Mouse (Mus musculus) midbrain, postnatal 0 days (tissue): ENCODE measurements around the gene Clic1. TPM values are rescaled to one million over a fixed set of nuclear protein-coding genes. Genes with fewer than 3 reads are reported as not detected.

Experiments
- ATAC-seq: fragments of 200-750 bp; cut with Nextera tagmentation; 2 replicates; pipeline ENCODE4 v1.8.0; 2017; ENCODE audit warnings: moderate number of reproducible peaks, mild to moderate bottlenecking, moderate TSS enrichment, moderate library complexity; ENCODE audit not compliant: low FRiP score
- DNase-seq: peaks from one replicate; pipeline ENCODE4 v3.0.0-alpha.2; 2015; ENCODE audit warnings: low spot score
- H3K27ac ChIP-seq: fragments of 300-500 bp; sonication (generic); 2 replicates; pipeline ENCODE4 v1.5.1; 2014; ENCODE audit warnings: low read depth, mild to moderate bottlenecking, low read length, mixed read lengths
- H3K27me3 ChIP-seq: fragments of 300-500 bp; sonication (generic); 2 replicates; pipeline ENCODE4 v1.6.1; 2014; ENCODE audit warnings: low read length, control low read depth, mixed read lengths; ENCODE audit not compliant: insufficient read depth
- H3K36me3 ChIP-seq: fragments of 300-500 bp; sonication (generic); 2 replicates; pipeline ENCODE4 v1.6.1; 2014; ENCODE audit warnings: low read length, control low read depth, mixed read lengths; ENCODE audit not compliant: insufficient read depth
- H3K4me1 ChIP-seq: fragments of 300-500 bp; sonication (generic); 2 replicates; pipeline ENCODE4 v1.6.1; 2014; ENCODE audit warnings: mild to moderate bottlenecking, control low read depth, antibody characterized with exemption, low read length, mixed read lengths; ENCODE audit not compliant: insufficient read depth
- H3K4me2 ChIP-seq: fragments of 300-500 bp; sonication (generic); 2 replicates; pipeline ENCODE4 v1.6.1; 2014; ENCODE audit warnings: low read depth, mild to moderate bottlenecking, low read length, mixed read lengths; ENCODE audit not compliant: poor library complexity, severe bottlenecking
- H3K4me3 ChIP-seq: fragments of 300-500 bp; sonication (generic); 2 replicates; pipeline ENCODE4 v1.5.1; 2014; ENCODE audit warnings: low read depth, mild to moderate bottlenecking, low read length, moderate library complexity
- H3K9ac ChIP-seq: fragments of 300-500 bp; sonication (generic); replicated peaks from 2 replicates; pipeline ENCODE4 v1.6.1; 2014; ENCODE audit warnings: mild to moderate bottlenecking, low read length, moderate library complexity, mixed read lengths; ENCODE audit not compliant: poor library complexity, severe bottlenecking
- H3K9me3 ChIP-seq: fragments of 300-500 bp; sonication (generic); 2 replicates; pipeline ENCODE4 v1.6.1; 2016; ENCODE audit warnings: low read length, control low read depth
- CTCF ChIP-seq: IDR thresholded peaks from 2 replicates; pipeline ENCODE4 v1.5.1; 2016; ENCODE audit warnings: antibody characterized with exemption, mild to moderate bottlenecking
- WGBS: fragments of 180-500 bp; shearing (Covaris S2); extraction: QIAGEN DNeasy Blood & Tissue Kit; methylation state at CpG from one replicate; pipeline ENCODE4 v1.1.7; 2014; 5-methylcytosine and 5-hydroxymethylcytosine counted together
- polyA plus RNA-seq: library from polyadenylated mRNA; unstranded; fragments of >200 nt; fragmentation: Nextera tagmentation; extraction: Ambion mirVana; gene quantifications from 2 replicates; pipeline ENCODE4 v1.2.1, GENCODE M21; 2015
- total RNA-seq: library from RNA; depleted of rRNA; stranded (reverse); fragments of >200 nt; gene quantifications from 2 replicates; pipeline ENCODE4 v1.2.3, GENCODE M21; 2014

The Clic1 gene
- total and polyA plus RNA-seq, 2 experiments from 2014 or later = 33.4 to 41.9 TPM

GRCm38 (mm10) chr17:35097164-35097655 is 47.4 kb downstream of the Clic1 start:
- no peak overlapping the region for H3K4me3 ChIP-seq
- 74% methylated on average over 12 of the region's 12 CpGs for WGBS
- H3K27me3 ChIP-seq = no peaks in the 10 kb centered on the region
- no peaks in the 10 kb centered on the region for H3K9me3 ChIP-seq
- no peaks in the 10 kb centered on the region for H3K4me1 ChIP-seq
- no peak overlapping the region for H3K9ac ChIP-seq
- ATAC-seq = no peak
- no peak overlapping the region for H3K4me2 ChIP-seq
- H3K36me3 ChIP-seq = peaks cover 78% of the 10 kb centered on the region
- no peak for DNase-seq
- no peak for TF ChIP-seq CTCF
- H3K27ac ChIP-seq = no peak overlapping the region

GRCm38 (mm10) chr17:35100196-35100765 is 50.5 kb downstream of the Clic1 start:
- ATAC-seq = no peak
- H3K27ac ChIP-seq = no peak overlapping the region

GRCm38 (mm10) chr17:35101161-35101560 is 51.4 kb downstream of the Clic1 start:
- DNase-seq (no peak), ATAC-seq (no peak)
- no peak for TF ChIP-seq CTCF
- Histone ChIP-seq H3K27ac (no peak overlapping the region), H3K4me1 (no peaks in the 10 kb centered on the region), H3K36me3 (peaks cover 68% of the 10 kb centered on the region), H3K27me3 (no peaks in the 10 kb centered on the region), H3K4me3 (no peak overlapping the region), H3K4me2 (no peak overlapping the region), H3K9me3 (no peaks in the 10 kb centered on the region), H3K9ac (no peak overlapping the region)
- WGBS = 92% methylated on average over 11 of the region's 11 CpGs

More at GRCm38 (mm10) chr17:35100196-35100765, 50.5 kb downstream of the Clic1 start:
- Histone ChIP-seq H3K4me3 (no peak overlapping the region), H3K4me1 (no peaks in the 10 kb centered on the region), H3K36me3 (peaks cover 73% of the 10 kb centered on the region), H3K4me2 (no peak overlapping the region), H3K27me3 (no peaks in the 10 kb centered on the region), H3K9me3 (no peaks in the 10 kb centered on the region), H3K9ac (no peak overlapping the region)
- TF ChIP-seq CTCF = no peak
- no peak for DNase-seq
- 79% methylated on average over 10 of the region's 10 CpGs for WGBS

GRCm38 (mm10) chr17:35102299-35102698 is 52.5 kb downstream of the Clic1 start:
- Histone ChIP-seq H3K27ac (no peak overlapping the region), H3K36me3 (peaks cover 57% of the 10 kb centered on the region), H3K27me3 (no peaks in the 10 kb centered on the region), H3K9ac (no peak overlapping the region), H3K9me3 (no peaks in the 10 kb centered on the region), H3K4me3 (no peak overlapping the region), H3K4me2 (no peak overlapping the region), H3K4me1 (no peaks in the 10 kb centered on the region)
- no peak for TF ChIP-seq CTCF
- 82% methylated on average over 6 of the region's 8 CpGs for WGBS
- DNase-seq = no peak
- ATAC-seq = no peak

- DNase-seq = no peak
- WGBS = 71% methylated on average over 6 of the region's 6 CpGs
- no peak for TF ChIP-seq CTCF
Measured at GRCm38 (mm10) chr17:35103221-35103690, 53.5 kb downstream of the Clic1 start.

GRCm38 (mm10) chr17:35104079-35104478 is 54.3 kb downstream of the Clic1 start:
- H3K9ac ChIP-seq = no peak overlapping the region
- H3K36me3 ChIP-seq = peaks cover 45% of the 10 kb centered on the region
- no peaks in the 10 kb centered on the region for H3K9me3 ChIP-seq
- no peaks in the 10 kb centered on the region for H3K4me1 ChIP-seq
- H3K27ac ChIP-seq = no peak overlapping the region
- H3K27me3 ChIP-seq = no peaks in the 10 kb centered on the region
- no peak overlapping the region for H3K4me2 ChIP-seq
- no peak for TF ChIP-seq CTCF
- DNase-seq = no peak
- 95% methylated on average over 7 of the region's 7 CpGs for WGBS
- no peak overlapping the region for H3K4me3 ChIP-seq
- ATAC-seq = no peak

More at GRCm38 (mm10) chr17:35103221-35103690, 53.5 kb downstream of the Clic1 start:
- Histone ChIP-seq H3K9ac (no peak overlapping the region), H3K4me3 (no peak overlapping the region), H3K36me3 (peaks cover 51% of the 10 kb centered on the region), H3K4me1 (no peaks in the 10 kb centered on the region), H3K9me3 (no peaks in the 10 kb centered on the region), H3K27me3 (no peaks in the 10 kb centered on the region), H3K27ac (no peak overlapping the region), H3K4me2 (no peak overlapping the region)
- no peak for ATAC-seq
